Mouse (Mus musculus) T-helper 17 cell (primary cell): Measurements from ENCODE around the gene Ndrg4.

Source experiments
- in situ Hi-C, 2 experiments: fragments of 300-600 bp; cut with MboI, MseI; formaldehyde crosslinking; loops; 1 replicate in 1 of 2; 2 replicates in 1 of 2; pipeline ENCODE4 v1.15.1; 2025; ENCODE audit warnings: high pct_unique_total_duplicates in 2 of 2

Gene Ndrg4

GRCm38 (mm10) chr8:95677591-95678023, 827 bp downstream of the Ndrg4 start:
- in situ Hi-C loops = loop anchor here in 1 of 2 experiments (10.0 kb wide), 1 partner anchor 1527 kb away; no protein-coding TSS in a partner anchor

- in situ Hi-C loops = loop anchor here in 1 of 2 experiments (10.0 kb wide), 1 partner anchor 1527 kb away; no protein-coding TSS in a partner anchor
Measured at GRCm38 (mm10) chr8:95678024-95678611, 1.3 kb downstream of the Ndrg4 start.

GRCm38 (mm10) chr8:95688073-95688672, 11.4 kb downstream of the Ndrg4 start:
- in situ Hi-C loops = loop anchor here in 1 of 2 experiments (10.0 kb wide), 2 partner anchors 63 to 717 kb away; no protein-coding TSS in a partner anchor

GRCm38 (mm10) chr8:95690929-95691541, 14.3 kb downstream of the Ndrg4 start:
- in situ Hi-C loops = no loop called here

- in situ Hi-C loops = loop anchor here (5.0 kb wide), 1 partner anchor 92 kb away; no protein-coding TSS in a partner anchor
Measured at GRCm38 (mm10) chr8:95694631-95695030, 17.9 kb downstream of the Ndrg4 start.

- in situ Hi-C loops = loop anchor here (5.0 kb wide), 1 partner anchor 94 kb away; no protein-coding TSS in a partner anchor
Measured at GRCm38 (mm10) chr8:95696661-95697060, 19.9 kb downstream of the Ndrg4 start.

GRCm38 (mm10) chr8:95697128-95697527, 20.3 kb downstream of the Ndrg4 start:
- in situ Hi-C loops = loop anchor here (5.0 kb wide), 1 partner anchor 95 kb away; no protein-coding TSS in a partner anchor

- in situ Hi-C loops = loop anchor here (5.0 kb wide), 1 partner anchor 96 kb away; no protein-coding TSS in a partner anchor
Measured at GRCm38 (mm10) chr8:95698179-95698578, 21.4 kb downstream of the Ndrg4 start.

- in situ Hi-C loops = loop anchor here in 1 of 2 experiments (5.0 kb wide), 1 partner anchor 368 kb away; the partner anchor contains the start of genes Usb1 and Zfp319
Measured at GRCm38 (mm10) chr8:95700282-95700681, 23.5 kb downstream of the Ndrg4 start.

GRCm38 (mm10) chr8:95701809-95702208, 25.0 kb downstream of the Ndrg4 start:
- in situ Hi-C loops = loop anchor here in 1 of 2 experiments (5.0 kb wide), 1 partner anchor 370 kb away; the partner anchor contains the start of genes Usb1 and Zfp319

GRCm38 (mm10) chr8:95702480-95703446, 26.0 kb downstream of the Ndrg4 start:
- in situ Hi-C loops = loop anchor here in 1 of 2 experiments (5.0 kb wide), 1 partner anchor 370 kb away; the partner anchor contains the start of genes Usb1 and Zfp319

- in situ Hi-C loops = loop anchor here in 1 of 2 experiments (5.0 kb wide), 1 partner anchor 371 kb away; the partner anchor contains the start of genes Usb1 and Zfp319
Measured at GRCm38 (mm10) chr8:95703461-95704260, 26.9 kb downstream of the Ndrg4 start.

- in situ Hi-C loops = loop anchor here in 1 of 2 experiments (5.0 kb wide), 1 partner anchor 372 kb away; the partner anchor contains the start of genes Usb1 and Zfp319
Measured at GRCm38 (mm10) chr8:95704538-95704937, 27.8 kb downstream of the Ndrg4 start.

GRCm38 (mm10) chr8:95709579-95709978, 32.8 kb downstream of the Ndrg4 start:
- in situ Hi-C loops = no loop called here

GRCm38 (mm10) chr8:95711029-95711428, 34.2 kb downstream of the Ndrg4 start:
- in situ Hi-C loops = no loop called here

- in situ Hi-C loops = no loop called here
Measured at GRCm38 (mm10) chr8:95712395-95712794, 35.6 kb downstream of the Ndrg4 start.

- in situ Hi-C loops = no loop called here
Measured at GRCm38 (mm10) chr8:95713100-95714010, 36.6 kb downstream of the Ndrg4 start.

GRCm38 (mm10) chr8:95714367-95714766, 37.6 kb downstream of the Ndrg4 start:
- in situ Hi-C loops = no loop called here
